Mouse (Mus musculus) megakaryocyte, embryonic 14.5 days (primary cell): Measurements from ENCODE around the gene Gnai2. TPM values are rescaled to one million over a fixed set of nuclear protein-coding genes. Genes with fewer than 3 reads are reported as not detected.

Experiments used
- H3K27me3 ChIP-seq: replicated peaks from 2 replicates; pipeline ENCODE3; 2012; ENCODE audit warnings: inconsistent platforms
- H3K36me3 ChIP-seq: replicated peaks from 2 replicates; pipeline ENCODE3; 2012; ENCODE audit warnings: low read length, inconsistent platforms, mixed read lengths
- H3K4me1 ChIP-seq: 2 replicates; pipeline ENCODE4 v1.6.1; 2012; ENCODE audit warnings: inconsistent platforms
- H3K4me3 ChIP-seq: replicated peaks from 2 replicates; pipeline ENCODE3; 2012; ENCODE audit warnings: moderate library complexity, mild to moderate bottlenecking, inconsistent platforms
- H3K9me3 ChIP-seq: 2 replicates; pipeline ENCODE4 v1.6.1; 2012; ENCODE audit warnings: inconsistent platforms
- FLI1 ChIP-seq: IDR thresholded peaks from 2 replicates; pipeline ENCODE4 v1.6.1; 2012; ENCODE audit warnings: low read length, inconsistent platforms, mixed read lengths
- GATA1 ChIP-seq: IDR thresholded peaks from 3 replicates; pipeline ENCODE4 v1.6.1; 2012; ENCODE audit warnings: mixed read lengths, low read length, inconsistent platforms, borderline replicate concordance
- polyA plus RNA-seq: library from polyadenylated mRNA; stranded (reverse); fragments of >175 nt; gene quantifications from 2 replicates; pipeline ENCODE4 v1.2.3, GENCODE M21; 2012; ENCODE audit warnings: low replicate concordance; ENCODE audit not compliant: insufficient read depth

The Gnai2 gene
- polyA plus RNA-seq, 1 experiment: 1,886 TPM

GRCm38 (mm10) chr9:107674609-107675429 is 39.7 kb upstream of the Gnai2 start:
- Histone ChIP-seq H3K36me3 (no peaks in the 10 kb centered on the region), H3K27me3 (peaks cover 76% of the 10 kb centered on the region), H3K9me3 (0 out of 2 replicates have a peak, but pooled peaks cover 4% of the 10 kb centered on the region), H3K4me1 (peaks cover 28% of the 10 kb centered on the region), H3K4me3 (peak overlapping the region; percentile 28)
- TF ChIP-seq GATA1 (no peak), FLI1 (no peak)

GRCm38 (mm10) chr9:107670259-107670658 is 35.1 kb upstream of the Gnai2 start:
- 0 out of 2 replicates have a peak, but pooled peaks cover 4% of the 10 kb centered on the region for H3K9me3 ChIP-seq
- H3K36me3 ChIP-seq: no peaks in the 10 kb centered on the region
- H3K27me3 ChIP-seq: peaks cover 84% of the 10 kb centered on the region
- peaks cover 14% of the 10 kb centered on the region for H3K4me1 ChIP-seq
- H3K4me3 ChIP-seq: no peak overlapping the region
- TF ChIP-seq FLI1: no peak
- TF ChIP-seq GATA1: no peak

DNA sequence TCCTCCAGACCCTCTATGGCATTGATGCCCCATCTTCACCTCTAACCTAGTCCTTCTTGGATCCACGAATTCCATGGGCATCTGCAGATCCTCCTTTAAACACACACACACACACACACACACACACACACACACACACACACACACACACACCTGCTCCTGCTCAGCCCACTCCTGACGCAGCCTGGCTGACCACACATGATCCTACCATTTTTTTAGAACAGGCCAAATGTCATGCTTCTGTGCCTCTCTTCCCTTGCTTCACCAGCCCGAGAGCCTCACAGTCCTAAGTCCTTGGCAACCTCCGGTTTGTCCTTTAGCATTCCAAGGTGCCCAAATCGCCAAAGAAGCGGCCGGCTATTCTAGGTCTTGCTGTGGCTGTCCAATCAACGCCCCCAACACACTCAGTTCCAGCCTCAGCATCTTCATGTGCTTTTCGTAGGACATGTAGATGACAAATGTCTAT is 34.3 kb upstream of the Gnai2 start, which contains the start of gene Slc38a3:
TSS of gene Slc38a3 (minus strand) at position 51 of the 466 bp plus-strand sequence.
- H3K36me3 ChIP-seq: no peaks in the 10 kb centered on the region
- TF ChIP-seq GATA1 (no peak), FLI1 (no peak)
- 0 out of 2 replicates have a peak, but pooled peaks cover 4% of the 10 kb centered on the region for H3K9me3 ChIP-seq
- peaks cover 10% of the 10 kb centered on the region for H3K4me1 ChIP-seq
- H3K27me3 ChIP-seq: peaks cover 83% of the 10 kb centered on the region
- no peak within 1 kb of the TSS for H3K4me3 ChIP-seq

DNA sequence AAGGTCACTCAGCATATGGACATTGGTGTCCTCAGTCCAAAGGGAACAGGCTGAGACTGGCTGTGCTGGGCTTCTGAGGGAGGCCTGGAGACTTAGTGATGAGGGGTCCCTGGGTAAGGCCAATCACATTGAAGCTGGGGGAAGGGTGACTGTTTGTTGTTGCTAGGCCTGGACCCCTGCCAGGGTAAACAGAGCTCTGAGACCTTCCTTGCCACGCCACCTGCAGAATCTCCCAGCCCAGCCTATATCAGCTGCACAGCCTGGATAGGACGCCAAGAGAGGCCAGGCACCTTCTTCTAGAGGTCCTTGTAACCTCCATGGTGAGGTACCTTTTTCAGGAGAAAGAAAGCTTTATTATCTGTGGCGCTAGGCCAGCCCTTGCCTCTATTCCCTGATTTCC is 33.7 kb upstream of the Gnai2 start:
- Histone ChIP-seq H3K9me3 (0 out of 2 replicates have a peak, but pooled peaks cover 4% of the 10 kb centered on the region), H3K36me3 (no peaks in the 10 kb centered on the region), H3K4me3 (no peak overlapping the region), H3K27me3 (peaks cover 80% of the 10 kb centered on the region), H3K4me1 (peaks cover 10% of the 10 kb centered on the region)
- TF ChIP-seq GATA1: no peak
- TF ChIP-seq FLI1: no peak

- H3K9me3 ChIP-seq: 0 out of 2 replicates have a peak, but pooled peaks cover 4% of the 10 kb centered on the region
- peaks cover 10% of the 10 kb centered on the region for H3K4me1 ChIP-seq
- TF ChIP-seq GATA1 (no peak), FLI1 (no peak)
- H3K4me3 ChIP-seq: no peak overlapping the region
- H3K36me3 ChIP-seq: no peaks in the 10 kb centered on the region
- peaks cover 85% of the 10 kb centered on the region for H3K27me3 ChIP-seq
Observed at GRCm38 (mm10) chr9:107668011-107668410, 32.8 kb upstream of the Gnai2 start.

DNA sequence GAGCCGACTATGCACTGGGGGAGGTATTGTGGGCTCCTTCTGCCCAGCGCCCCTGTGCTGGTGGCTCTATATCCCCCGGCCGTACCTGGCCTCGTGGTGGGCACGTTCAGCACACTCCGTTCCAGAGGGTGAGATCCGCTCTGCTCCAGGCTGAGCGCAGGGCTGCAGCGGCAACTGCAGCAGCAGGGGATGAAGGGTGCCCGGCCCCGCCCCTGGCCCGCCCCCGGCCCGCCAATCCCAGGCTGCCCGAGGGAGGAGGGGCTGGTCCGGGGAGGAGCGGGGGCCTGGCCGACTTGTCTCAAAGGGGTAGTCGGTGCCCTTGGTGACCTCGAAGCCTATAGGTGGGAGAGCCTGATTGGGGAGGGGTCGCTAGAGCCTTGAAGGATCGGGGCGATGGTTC is 32.1 kb upstream of the Gnai2 start:
- peaks cover 10% of the 10 kb centered on the region for H3K4me1 ChIP-seq
- H3K36me3 ChIP-seq: no peaks in the 10 kb centered on the region
- H3K27me3 ChIP-seq: peaks cover 89% of the 10 kb centered on the region
- no peaks in the 10 kb centered on the region for H3K9me3 ChIP-seq
- TF ChIP-seq FLI1: no peak
- no peak for TF ChIP-seq GATA1
- peak overlapping the region; percentile 56 for H3K4me3 ChIP-seq

GRCm38 (mm10) chr9:107666751-107667205 is 31.6 kb upstream of the Gnai2 start:
- Histone ChIP-seq H3K27me3 (peaks cover 92% of the 10 kb centered on the region), H3K36me3 (no peaks in the 10 kb centered on the region), H3K9me3 (no peaks in the 10 kb centered on the region), H3K4me1 (peaks cover 10% of the 10 kb centered on the region), H3K4me3 (no peak overlapping the region)
- TF ChIP-seq GATA1 (no peak), FLI1 (no peak)

DNA sequence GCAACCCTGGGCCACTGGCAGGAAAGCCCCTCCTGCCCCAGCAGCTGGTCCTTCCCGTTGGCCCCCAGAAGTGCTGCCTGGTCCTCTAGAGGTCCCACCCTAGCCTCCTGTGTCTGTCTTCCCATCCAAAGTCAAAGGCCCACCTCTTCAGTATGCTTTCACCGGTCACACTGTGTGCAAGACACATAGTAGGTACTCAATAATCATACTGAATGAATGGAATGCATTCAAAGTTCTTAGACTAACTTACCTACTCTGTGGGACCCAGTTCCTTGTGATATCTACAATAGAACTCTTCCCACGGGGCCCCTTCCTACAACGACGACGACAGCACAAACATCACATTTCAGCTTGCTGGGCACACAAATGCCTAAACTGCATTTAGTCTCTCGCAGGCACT is 30.1 kb upstream of the Gnai2 start:
- Histone ChIP-seq H3K4me3 (no peak overlapping the region), H3K36me3 (no peaks in the 10 kb centered on the region), H3K27me3 (peaks cover 92% of the 10 kb centered on the region), H3K9me3 (no peaks in the 10 kb centered on the region), H3K4me1 (peaks cover 14% of the 10 kb centered on the region)
- TF ChIP-seq FLI1 (no peak), GATA1 (no peak)

GRCm38 (mm10) chr9:107663525-107663924 is 28.4 kb upstream of the Gnai2 start:
- H3K4me3 ChIP-seq: no peak overlapping the region
- H3K36me3 ChIP-seq: no peaks in the 10 kb centered on the region
- TF ChIP-seq GATA1 (no peak), FLI1 (no peak)
- no peaks in the 10 kb centered on the region for H3K9me3 ChIP-seq
- peaks cover 92% of the 10 kb centered on the region for H3K27me3 ChIP-seq
- peaks cover 14% of the 10 kb centered on the region for H3K4me1 ChIP-seq

GRCm38 (mm10) chr9:107662342-107662741 is 27.2 kb upstream of the Gnai2 start:
- H3K4me3 ChIP-seq: no peak overlapping the region
- peaks cover 92% of the 10 kb centered on the region for H3K27me3 ChIP-seq
- TF ChIP-seq GATA1 (no peak), FLI1 (no peak)
- no peaks in the 10 kb centered on the region for H3K9me3 ChIP-seq
- H3K4me1 ChIP-seq: peaks cover 16% of the 10 kb centered on the region
- H3K36me3 ChIP-seq: no peaks in the 10 kb centered on the region
